Mouse (Mus musculus): ENCODE measurements around the gene Baiap2l1.

DNA sequence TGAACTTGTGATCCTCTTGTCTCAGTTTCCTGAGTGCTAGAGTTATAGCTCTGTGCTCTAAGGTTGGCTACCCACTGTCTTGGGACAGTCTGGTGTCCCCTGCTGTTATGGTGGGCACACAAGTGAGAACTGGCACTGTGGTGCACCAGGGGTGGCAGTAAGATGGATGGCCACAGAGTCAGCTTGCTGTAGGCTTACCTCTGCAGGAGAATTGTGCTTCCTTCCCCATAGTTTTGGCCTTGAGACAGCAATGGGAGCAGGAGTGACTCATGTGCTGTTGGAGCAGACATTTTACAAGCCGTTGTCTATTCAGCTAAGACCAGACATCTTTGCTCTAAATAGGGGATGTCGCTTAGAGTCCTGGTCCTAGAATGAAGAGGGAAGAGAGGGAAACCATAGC, 36.2 kb upstream of the Baiap2l1 start:
- TF ChIP-seq CTCF (IDR thresholded peaks at IDR 0.05; ENCODE audit: control insufficient read depth, insufficient read depth, low read length) (no peak), POLR2A (IDR thresholded peaks at IDR 0.05; ENCODE audit: borderline replicate concordance, control insufficient read depth, low read depth, low read length) (no peak)

Measured in bone marrow, adult 2 months (tissue).